Mouse (Mus musculus) midbrain, embryonic 15.5 days (tissue): Measurements from ENCODE around the gene Pspn. TPM values are rescaled to one million over a fixed set of nuclear protein-coding genes. Genes with fewer than 3 reads are reported as not detected.

Experiments used
- ATAC-seq: fragments of 200-750 bp; cut with Nextera tagmentation; replicated peaks from 2 replicates; pipeline ENCODE4 v1.8.0; 2017; ENCODE audit warnings: moderate TSS enrichment
- H3K27ac ChIP-seq: fragments of 300-500 bp; sonication (generic); 2 replicates; pipeline ENCODE4 v1.5.1; 2015; ENCODE audit warnings: mild to moderate bottlenecking, inconsistent platforms
- H3K27me3 ChIP-seq: fragments of 300-500 bp; sonication (generic); replicated peaks from 2 replicates; pipeline ENCODE4 v1.6.1; 2015; ENCODE audit warnings: inconsistent platforms
- H3K36me3 ChIP-seq: fragments of 300-500 bp; sonication (generic); replicated peaks from 2 replicates; pipeline ENCODE4 v1.6.1; 2015; ENCODE audit warnings: inconsistent platforms
- H3K4me1 ChIP-seq: fragments of 300-500 bp; sonication (generic); 2 replicates; pipeline ENCODE4 v1.6.1; 2015; ENCODE audit warnings: inconsistent platforms
- H3K4me2 ChIP-seq: fragments of 300-500 bp; sonication (generic); 2 replicates; pipeline ENCODE4 v1.6.1; 2015; ENCODE audit warnings: inconsistent platforms, mild to moderate bottlenecking, moderate library complexity
- H3K4me3 ChIP-seq: fragments of 300-500 bp; sonication (generic); 2 replicates; pipeline ENCODE4 v1.5.1; 2015; ENCODE audit warnings: mild to moderate bottlenecking, inconsistent platforms
- H3K9ac ChIP-seq: fragments of 300-500 bp; sonication (generic); 2 replicates; pipeline ENCODE4 v1.6.1; 2015; ENCODE audit warnings: mild to moderate bottlenecking, inconsistent platforms
- H3K9me3 ChIP-seq: fragments of 300-500 bp; sonication (generic); 2 replicates; pipeline ENCODE4 v1.6.1; 2016; ENCODE audit warnings: inconsistent platforms
- WGBS: fragments of 180-500 bp; shearing (Covaris S2); methylation state at CpG from one replicate; pipeline ENCODE4 v1.1.7; 2015; ENCODE audit warnings: mixed read lengths; 5-methylcytosine and 5-hydroxymethylcytosine counted together
- polyA plus RNA-seq: library from polyadenylated mRNA; unstranded; fragments of >200 nt; fragmentation: Nextera tagmentation; extraction: Ambion mirVana; gene quantifications from 2 replicates; pipeline ENCODE4 v1.2.1, GENCODE M21; 2015

Gene Pspn
- polyA plus RNA-seq, 1 experiment from 2014 or later, result 0.68 TPM

DNA sequence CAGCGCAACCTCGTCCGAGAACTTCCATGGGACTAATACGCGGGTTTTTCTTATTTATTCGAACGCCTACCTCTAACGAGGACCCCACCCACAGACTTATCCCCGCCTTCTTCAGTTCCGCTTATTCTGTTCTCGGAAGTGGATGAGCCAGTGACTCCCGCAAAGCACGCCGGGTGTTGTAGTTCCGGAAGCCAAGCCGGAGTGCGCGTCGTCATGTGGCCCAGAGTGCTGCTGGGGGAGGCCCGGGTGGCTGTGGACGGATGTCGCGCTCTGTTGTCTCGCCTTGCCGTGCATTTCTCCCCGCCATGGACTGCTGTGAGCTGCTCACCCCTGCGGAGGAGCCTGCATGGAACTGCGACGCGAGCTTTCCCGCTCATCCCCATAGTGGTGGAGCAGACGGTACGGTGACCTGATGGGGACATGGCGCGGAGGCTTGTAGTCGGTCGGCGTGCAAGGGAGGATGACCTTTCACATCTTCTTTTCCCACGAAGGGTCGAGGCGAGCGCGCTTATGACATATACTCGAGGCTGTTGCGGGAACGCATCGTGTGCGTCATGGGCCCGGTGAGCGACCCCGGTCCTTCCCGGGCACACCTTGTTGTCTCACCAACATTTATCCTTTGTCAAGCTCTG is 9.6 kb downstream of the Pspn start, which contains the start of gene Clpp:
Gene Clpp, plus strand, starts transcription at position 191 of the 632 bp plus-strand sequence.
- H3K9ac ChIP-seq, result peak within 1 kb of the TSS; percentile 88
- peaks cover 16% of the 10 kb centered on the region for H3K4me1 ChIP-seq
- H3K27ac ChIP-seq, result peak within 1 kb of the TSS; percentile 90
- 0% methylated on average over 52 of the region's 52 CpGs for WGBS
- no peaks in the 10 kb centered on the region for H3K9me3 ChIP-seq
- H3K36me3 ChIP-seq, result peaks cover 24% of the 10 kb centered on the region
- no peaks in the 10 kb centered on the region for H3K27me3 ChIP-seq
- H3K4me3 ChIP-seq, result peak within 1 kb of the TSS; percentile 87
- peak; percentile 97 for ATAC-seq
- peak within 1 kb of the TSS; percentile 66 for H3K4me2 ChIP-seq

DNA sequence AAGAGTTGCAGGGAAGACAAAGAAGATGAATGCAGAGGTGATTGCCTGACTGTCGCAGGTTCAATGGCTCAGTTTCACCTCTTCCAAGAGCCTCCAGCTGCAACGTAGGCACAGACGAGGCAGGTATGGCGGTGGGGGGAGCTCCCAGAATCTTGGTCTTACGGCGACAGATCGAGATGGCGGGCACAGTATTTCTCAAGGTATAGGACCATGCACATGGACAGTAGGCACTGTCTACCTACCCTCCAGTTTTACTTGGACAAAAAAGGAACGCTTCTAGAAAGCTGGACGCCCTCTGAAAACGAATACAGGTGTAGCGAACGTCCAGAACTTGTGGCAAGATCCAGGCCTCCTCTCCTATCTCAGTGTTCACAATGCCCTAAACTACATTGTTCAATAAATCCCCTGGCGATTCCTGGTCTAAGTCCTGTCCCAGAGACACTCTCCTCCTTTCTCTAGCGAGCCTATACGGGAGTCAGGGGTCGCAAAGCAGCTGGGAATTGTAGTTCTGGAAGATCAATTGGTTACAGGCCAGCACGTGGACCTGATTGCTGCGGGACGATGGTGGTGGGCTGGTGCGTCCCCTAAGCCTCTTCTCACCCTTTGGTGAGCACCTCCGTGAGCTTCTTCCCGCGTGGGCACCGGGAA is 10.2 kb downstream of the Pspn start:
- H3K4me3 ChIP-seq, result peak overlapping the region; percentile 87
- peak overlapping the region; percentile 90 for H3K27ac ChIP-seq
- H3K27me3 ChIP-seq, result no peaks in the 10 kb centered on the region
- peak overlapping the region; percentile 66 for H3K4me2 ChIP-seq
- peaks cover 16% of the 10 kb centered on the region for H3K4me1 ChIP-seq
- H3K9ac ChIP-seq, result peak overlapping the region; percentile 88
- 2% methylated on average over 25 of the region's 25 CpGs for WGBS
- peaks cover 19% of the 10 kb centered on the region for H3K36me3 ChIP-seq
- peak; percentile 95 for ATAC-seq
- H3K9me3 ChIP-seq, result no peaks in the 10 kb centered on the region

DNA sequence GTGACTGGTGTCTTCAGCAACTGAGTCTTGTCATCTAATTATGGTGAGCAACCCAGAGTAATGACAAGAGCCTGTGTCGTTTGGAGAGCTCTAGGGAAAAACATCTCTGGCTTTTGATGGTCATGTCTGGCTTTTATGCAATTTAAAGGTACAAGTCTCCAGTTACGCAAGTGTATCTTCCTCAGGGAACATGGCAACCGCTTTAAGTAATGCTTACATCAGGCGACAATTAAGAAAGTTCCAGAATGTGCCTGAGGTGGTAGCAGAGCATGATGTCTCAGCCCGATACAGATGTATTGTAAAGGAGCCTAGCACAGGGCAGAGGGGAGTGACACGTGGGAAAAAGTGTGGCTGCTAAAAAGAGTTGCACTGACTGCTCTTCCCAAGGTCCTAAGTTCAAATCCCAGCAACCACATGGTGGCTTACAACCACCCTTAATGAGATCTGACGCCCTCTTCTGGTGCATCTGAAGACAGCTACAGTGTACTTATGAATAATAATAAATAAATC is 10.8 kb downstream of the Pspn start:
- WGBS, result 74% methylated on average over 7 of the region's 7 CpGs
- no peak for ATAC-seq

DNA sequence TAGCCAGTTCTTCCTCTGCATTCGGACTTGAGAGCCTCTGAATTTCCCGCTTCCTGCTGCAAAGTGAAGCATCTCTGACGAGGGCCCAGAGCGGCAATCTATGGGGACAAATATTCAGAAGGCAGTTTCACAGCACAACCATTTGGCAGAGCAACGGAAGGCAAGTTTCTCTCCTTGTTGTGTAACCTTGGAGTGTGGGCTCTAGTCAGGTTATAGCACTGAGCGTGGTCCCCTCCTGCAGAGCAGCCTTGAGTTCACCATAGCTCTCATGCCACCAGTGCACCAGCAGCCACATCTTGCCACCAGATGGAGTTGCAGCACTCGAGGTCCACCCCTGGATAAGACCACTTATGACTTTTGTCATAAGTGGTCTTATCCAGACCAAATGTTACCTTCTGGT is 11.4 kb downstream of the Pspn start:
- 87% methylated on average over 7 of the region's 7 CpGs for WGBS
- Histone ChIP-seq H3K9ac (no peak overlapping the region), H3K4me3 (no peak overlapping the region), H3K9me3 (no peaks in the 10 kb centered on the region), H3K4me1 (peaks cover 16% of the 10 kb centered on the region), H3K27me3 (no peaks in the 10 kb centered on the region), H3K36me3 (peaks cover 8% of the 10 kb centered on the region; the same call in 1 of the 2 replicates), H3K27ac (no peak overlapping the region), H3K4me2 (no peak overlapping the region)
- no peak for ATAC-seq

More for the DNA sequence above, 10.8 kb downstream of the Pspn start:
- H3K27ac ChIP-seq, result peak overlapping the region; percentile 90
- H3K4me2 ChIP-seq, result peak overlapping the region; percentile 66
- H3K9me3 ChIP-seq, result no peaks in the 10 kb centered on the region
- peak overlapping the region; percentile 87 for H3K4me3 ChIP-seq
- H3K9ac ChIP-seq, result peak overlapping the region; percentile 88; the same call in 1 of the 2 replicates
- peaks cover 13% of the 10 kb centered on the region for H3K36me3 ChIP-seq
- peaks cover 16% of the 10 kb centered on the region for H3K4me1 ChIP-seq
- H3K27me3 ChIP-seq, result no peaks in the 10 kb centered on the region

DNA sequence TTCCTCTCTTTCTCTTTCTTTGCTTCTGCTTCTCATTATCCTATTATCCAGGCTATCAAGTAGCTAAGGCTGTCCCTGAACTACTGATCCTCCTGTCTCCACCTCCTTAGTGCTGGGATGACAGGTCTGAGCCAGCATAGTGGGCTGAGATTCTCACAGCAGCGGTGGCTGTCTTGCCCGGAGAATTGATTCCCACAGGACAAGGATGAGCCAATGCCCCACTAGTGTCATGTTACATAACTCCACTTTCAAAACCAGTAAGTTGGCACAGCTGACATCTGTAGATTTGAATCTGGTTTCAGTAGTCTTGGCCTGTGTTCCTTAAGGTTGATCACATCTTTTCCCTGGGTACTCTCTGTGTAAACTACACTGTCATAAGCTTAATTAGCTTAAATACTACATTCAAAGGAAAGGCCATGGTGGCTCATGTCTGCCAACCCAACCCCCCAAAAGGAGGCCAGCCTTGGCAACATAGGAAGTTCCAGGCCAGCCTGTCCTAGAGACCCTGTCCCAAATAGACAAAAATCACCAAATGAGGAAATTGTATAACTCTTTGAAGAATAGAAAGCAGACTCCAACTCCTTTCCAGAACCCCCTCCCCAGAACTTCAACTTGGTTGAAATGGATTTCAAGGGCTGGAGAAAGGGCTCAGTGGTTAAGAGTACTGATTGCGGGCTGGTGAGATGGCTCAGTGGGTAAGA is 13.6 kb downstream of the Pspn start:
- Histone ChIP-seq H3K9me3 (no peaks in the 10 kb centered on the region), H3K27me3 (no peaks in the 10 kb centered on the region), H3K4me1 (peaks cover 10% of the 10 kb centered on the region), H3K27ac (no peak overlapping the region), H3K36me3 (no peaks in the 10 kb centered on the region), H3K9ac (no peak overlapping the region), H3K4me3 (no peak overlapping the region), H3K4me2 (no peak overlapping the region)
- WGBS, result 81% methylated on average over 3 of the region's 3 CpGs
- no peak for ATAC-seq

DNA sequence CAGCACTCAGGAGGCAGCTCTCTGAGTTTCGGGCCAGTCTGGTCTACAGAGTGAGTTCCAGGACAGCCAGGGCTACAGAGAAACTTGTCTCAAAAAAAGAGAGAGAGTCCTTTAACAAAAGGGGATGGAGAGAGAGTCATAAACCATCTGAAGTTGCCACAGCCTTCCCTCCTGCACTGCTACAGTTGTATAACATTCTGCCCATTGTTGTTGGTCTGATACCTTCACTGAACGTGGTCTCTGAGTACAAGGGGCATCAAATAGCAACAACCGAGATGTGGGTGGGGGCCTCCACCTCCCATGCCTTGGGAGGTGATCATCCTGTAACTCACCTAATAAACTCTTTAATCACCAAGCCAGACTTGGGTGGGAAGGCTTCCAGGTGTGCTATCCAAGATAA is 14.2 kb downstream of the Pspn start:
- no peak overlapping the region for H3K27ac ChIP-seq
- 81% methylated on average over 3 of the region's 3 CpGs for WGBS
- no peak overlapping the region for H3K4me2 ChIP-seq
- H3K27me3 ChIP-seq, result no peaks in the 10 kb centered on the region
- H3K9me3 ChIP-seq, result no peaks in the 10 kb centered on the region
- ATAC-seq, result no peak
- no peak overlapping the region for H3K9ac ChIP-seq
- no peak overlapping the region for H3K4me3 ChIP-seq
- H3K36me3 ChIP-seq, result no peaks in the 10 kb centered on the region
- H3K4me1 ChIP-seq, result 0 out of 2 replicates have a peak, but pooled peaks cover 4% of the 10 kb centered on the region

DNA sequence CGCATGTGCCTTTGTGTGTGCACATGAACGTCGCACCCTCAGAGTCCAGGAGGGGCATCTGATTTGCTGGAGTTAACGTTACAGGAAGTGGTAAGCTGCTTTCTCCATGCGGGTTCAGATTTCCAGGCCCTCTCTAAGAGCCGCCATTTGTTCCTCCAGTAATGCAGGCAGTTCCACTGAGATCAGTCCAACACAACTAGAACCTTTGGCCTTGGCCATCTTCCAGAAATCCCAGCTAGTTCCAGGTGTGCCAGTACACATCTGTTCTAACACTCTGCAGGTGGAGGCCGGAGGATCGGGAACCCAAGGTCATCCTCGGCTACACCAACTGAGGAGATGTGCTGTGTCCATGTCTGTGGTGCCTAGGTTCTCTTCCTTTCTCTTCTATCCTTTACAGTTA is 14.9 kb downstream of the Pspn start:
- H3K27ac ChIP-seq, result no peak overlapping the region
- no peak overlapping the region for H3K4me2 ChIP-seq
- H3K4me3 ChIP-seq, result no peak overlapping the region
- WGBS, result 84% methylated on average over 9 of the region's 9 CpGs
- no peak for ATAC-seq
- no peaks in the 10 kb centered on the region for H3K36me3 ChIP-seq
- H3K9me3 ChIP-seq, result no peaks in the 10 kb centered on the region
- no peak overlapping the region for H3K9ac ChIP-seq
- H3K4me1 ChIP-seq, result 0 out of 2 replicates have a peak, but pooled peaks cover 4% of the 10 kb centered on the region
- no peaks in the 10 kb centered on the region for H3K27me3 ChIP-seq

DNA sequence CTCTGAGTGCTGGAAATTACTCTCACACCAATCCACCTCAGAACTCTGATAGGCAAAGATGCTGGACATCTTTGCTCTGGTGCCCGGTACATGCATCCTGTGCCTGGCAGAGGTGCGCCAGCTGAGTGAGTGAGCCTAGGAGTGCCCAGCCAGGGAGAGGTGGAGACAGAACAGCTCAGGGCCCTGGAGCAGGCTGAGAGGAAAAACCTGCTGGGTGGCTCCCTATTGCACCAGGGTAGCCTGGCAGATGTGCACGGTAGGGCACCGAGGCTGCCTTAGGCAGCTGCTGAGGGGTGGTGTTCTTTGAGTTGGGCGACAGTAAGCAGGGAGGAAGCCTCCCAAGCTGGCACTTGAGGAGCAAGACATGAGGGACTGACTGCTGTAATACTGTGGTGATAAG is 17.8 kb downstream of the Pspn start, which contains the start of gene Acer1:
Gene Acer1, minus strand, starts transcription at position 114 of the 400 bp plus-strand sequence.
- no peak within 1 kb of the TSS for H3K4me3 ChIP-seq
- no peaks in the 10 kb centered on the region for H3K27me3 ChIP-seq
- no peaks in the 10 kb centered on the region for H3K9me3 ChIP-seq
- no peak within 1 kb of the TSS for H3K9ac ChIP-seq
- ATAC-seq, result no peak
- no peak within 1 kb of the TSS for H3K4me2 ChIP-seq
- no peak within 1 kb of the TSS for H3K27ac ChIP-seq
- no peaks in the 10 kb centered on the region for H3K36me3 ChIP-seq
- no peaks in the 10 kb centered on the region for H3K4me1 ChIP-seq
- WGBS, result 80% methylated on average over 5 of the region's 5 CpGs

DNA sequence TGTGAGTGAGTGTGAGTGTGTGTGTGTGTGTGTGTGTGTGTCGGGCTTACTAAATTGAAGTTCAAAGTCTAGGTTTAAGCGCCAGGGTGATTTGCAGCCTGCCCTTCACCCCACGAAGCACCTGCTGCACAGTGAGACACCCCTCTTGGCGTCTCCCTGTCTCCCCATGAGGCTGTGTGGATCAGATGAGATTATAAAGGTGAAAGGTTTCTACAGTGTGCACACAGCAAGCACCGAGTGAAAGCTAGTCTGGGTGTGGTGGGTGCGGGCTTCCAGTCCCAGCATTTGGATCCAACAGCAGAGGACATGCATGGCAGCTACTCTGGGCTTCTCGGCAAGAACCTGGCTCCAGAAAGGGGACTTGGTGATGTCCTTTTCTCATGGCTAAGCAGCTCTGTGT is 18.8 kb downstream of the Pspn start:
- Histone ChIP-seq H3K36me3 (no peaks in the 10 kb centered on the region), H3K4me2 (no peak overlapping the region), H3K9ac (no peak overlapping the region), H3K4me1 (no peaks in the 10 kb centered on the region), H3K27me3 (no peaks in the 10 kb centered on the region), H3K9me3 (no peaks in the 10 kb centered on the region), H3K27ac (no peak overlapping the region), H3K4me3 (no peak overlapping the region)
- no peak for ATAC-seq
- WGBS, result 77% methylated on average over 7 of the region's 7 CpGs

DNA sequence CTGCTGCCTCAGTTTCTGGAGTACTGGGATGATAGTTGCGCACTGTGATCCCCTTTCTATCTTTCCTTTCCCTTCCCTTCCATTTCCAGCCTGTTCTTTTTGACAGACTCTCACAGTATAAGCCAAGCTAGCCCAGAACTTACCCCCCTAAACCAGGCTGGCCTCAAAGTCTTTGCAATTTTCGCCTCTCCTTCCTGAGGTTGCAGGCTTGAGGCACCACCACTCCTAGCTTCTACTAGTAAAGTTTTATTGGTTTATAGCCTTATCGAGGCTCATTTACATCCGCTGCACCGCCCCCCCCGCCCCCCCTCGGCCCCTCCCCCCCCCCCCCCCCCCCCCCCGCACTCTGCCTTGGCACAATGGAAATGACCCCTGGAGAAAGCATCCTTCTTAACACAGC is 20.3 kb downstream of the Pspn start:
- Histone ChIP-seq H3K4me3 (no peak overlapping the region), H3K27me3 (no peaks in the 10 kb centered on the region), H3K36me3 (no peaks in the 10 kb centered on the region), H3K9ac (no peak overlapping the region), H3K4me1 (no peaks in the 10 kb centered on the region), H3K9me3 (no peaks in the 10 kb centered on the region), H3K4me2 (no peak overlapping the region), H3K27ac (no peak overlapping the region)
- WGBS, result 53% methylated on average over 6 of the region's 8 CpGs
- no peak for ATAC-seq

DNA sequence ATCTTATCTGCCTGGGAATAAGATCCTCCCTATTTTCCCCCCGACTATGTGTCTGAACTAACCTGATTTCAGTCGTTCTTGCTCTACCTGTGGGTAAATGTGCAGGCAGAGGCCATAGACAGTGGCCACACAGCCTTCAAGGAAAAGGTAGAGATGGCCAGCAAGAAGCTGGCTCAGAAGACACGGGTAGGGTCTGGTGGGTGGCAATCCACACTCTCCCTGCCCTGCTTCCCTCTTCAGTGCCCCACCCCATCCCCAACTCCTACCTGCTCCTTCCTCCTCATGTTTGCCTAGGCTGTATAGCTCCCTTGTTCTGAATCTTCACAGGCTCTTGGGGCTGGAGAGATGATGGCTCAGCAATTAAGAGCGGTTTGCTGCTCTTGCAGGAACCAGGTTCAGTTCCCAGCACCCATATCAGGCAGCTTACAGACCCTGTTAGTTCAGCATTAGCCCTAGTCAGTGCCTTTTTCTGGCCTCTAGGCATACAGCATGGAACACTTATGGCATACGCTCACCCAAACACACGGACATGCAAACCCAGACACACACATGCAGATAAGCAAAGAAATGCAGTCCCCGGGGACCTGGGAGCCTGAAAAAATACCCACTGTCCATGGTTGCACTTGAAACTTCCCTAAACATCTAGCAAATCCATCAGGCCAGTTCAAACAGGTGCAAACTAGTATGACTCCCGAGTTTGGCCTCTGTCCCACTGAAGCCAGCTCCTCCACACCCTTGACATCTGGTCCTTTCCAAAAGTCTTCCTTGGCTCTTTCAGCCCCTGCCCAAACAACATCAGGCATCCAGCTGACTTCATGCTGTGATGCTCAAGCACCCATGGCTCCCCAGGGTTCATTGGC is 23.1 kb downstream of the Pspn start:
- WGBS, result 83% methylated on average over 8 of the region's 8 CpGs
- H3K27ac ChIP-seq, result no peak overlapping the region

More for the DNA sequence above, 23.1 kb downstream of the Pspn start:
- Histone ChIP-seq H3K4me2 (no peak overlapping the region), H3K27me3 (no peaks in the 10 kb centered on the region), H3K9ac (no peak overlapping the region), H3K4me1 (no peaks in the 10 kb centered on the region), H3K9me3 (no peaks in the 10 kb centered on the region), H3K4me3 (no peak overlapping the region), H3K36me3 (no peaks in the 10 kb centered on the region)
- no peak for ATAC-seq
